Mouse (Mus musculus) cortical plate, adult 2 months (tissue): Measurements from ENCODE around the gene Pcbp3.

Source experiments
- CTCF ChIP-seq: fragments of 200-500 bp; IDR thresholded peaks from 2 replicates; pipeline ENCODE4 v1.5.1; 2011; ENCODE audit warnings: mild to moderate bottlenecking, control low read depth, low read length; ENCODE audit not compliant: insufficient read depth; ENCODE audit errors: extremely low read depth
- POLR2A ChIP-seq: fragments of 200-500 bp; IDR thresholded peaks from 2 replicates; pipeline ENCODE4 v1.6.1; 2011; ENCODE audit warnings: mild to moderate bottlenecking, low read length, control low read depth; ENCODE audit not compliant: insufficient read depth; ENCODE audit errors: extremely low read depth

DNA sequence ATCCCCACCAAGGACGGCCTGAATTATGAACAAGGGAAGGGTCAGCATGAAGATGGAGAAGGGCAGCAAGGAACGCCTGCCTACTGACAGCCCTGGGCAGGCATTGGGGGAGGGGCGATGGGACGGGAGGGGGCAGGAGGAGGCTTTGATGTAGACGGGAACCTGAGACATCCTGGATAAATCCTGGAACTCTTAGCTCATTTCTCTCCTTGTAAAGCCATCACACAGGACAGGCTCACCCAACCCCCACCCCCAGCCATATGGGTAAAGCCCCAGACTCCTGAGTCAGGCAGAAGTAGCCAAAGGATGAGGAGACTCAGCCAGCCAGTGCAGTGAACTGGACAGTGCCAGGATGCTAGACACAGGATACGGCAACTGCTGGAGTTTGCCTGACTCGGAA lies 43.2 kb upstream of the Pcbp3 start:
- no peak for TF ChIP-seq POLR2A
- no peak for TF ChIP-seq CTCF
